Mouse (Mus musculus): ENCODE results near the gene Olfr1278.
"Not testable (repeated sequence)": the region's sequence is repeated elsewhere in the genome, so short reads cannot be mapped to it uniquely, and the experiment has no call there.

The Olfr1278 gene

GRCm38 (mm10) chr2:111289836-111290235 is at the start of gene Olfr1278:
TSS of gene Olfr1278 (plus strand) at chr2:111290136.
- DNase-seq: no peak

- DNase-seq: no peak
Measured at GRCm38 (mm10) chr2:111254216-111254615, 35.7 kb upstream of the Olfr1278 start, which contains the start of gene Olfr1276. TSS of gene Olfr1276 (plus strand) at chr2:111254516.

GRCm38 (mm10) chr2:111274006-111274405 is 15.9 kb upstream of the Olfr1278 start, which contains the start of gene Olfr1277:
TSS of gene Olfr1277 (minus strand) at chr2:111274106.
- no peak for DNase-seq

GRCm38 (mm10) chr2:111298541-111298940 is 8.6 kb downstream of the Olfr1278 start:
- DNase-seq: no peak

GRCm38 (mm10) chr2:111300374-111300773 is 10.4 kb downstream of the Olfr1278 start, which contains the start of gene Olfr1279:
TSS of gene Olfr1279 (plus strand) at chr2:111300635.
- no peak for DNase-seq

- DNase-seq: no peak
Measured at GRCm38 (mm10) chr2:111313717-111314116, 23.8 kb downstream of the Olfr1278 start, which contains the start of gene Olfr1280. TSS of gene Olfr1280 (plus strand) at chr2:111314017.

- DNase-seq: no peak
Measured at GRCm38 (mm10) chr2:111326220-111326619, 36.3 kb downstream of the Olfr1278 start, which contains the start of gene Olfr1281. TSS of gene Olfr1281 (plus strand) at chr2:111326520.

- not testable (repeated sequence) for DNase-seq
Measured at GRCm38 (mm10) chr2:111333721-111334120, 43.8 kb downstream of the Olfr1278 start.

- no peak for DNase-seq
Measured at GRCm38 (mm10) chr2:111335976-111336375, 46.0 kb downstream of the Olfr1278 start, which contains the start of gene Olfr1282. TSS of gene Olfr1282 (minus strand) at chr2:111336076.

Measured in cerebellum, adult 9-11 months (tissue).